Comparison of ENCODE assay signal across 13 mouse cellular contexts in the genomic region with DNA sequence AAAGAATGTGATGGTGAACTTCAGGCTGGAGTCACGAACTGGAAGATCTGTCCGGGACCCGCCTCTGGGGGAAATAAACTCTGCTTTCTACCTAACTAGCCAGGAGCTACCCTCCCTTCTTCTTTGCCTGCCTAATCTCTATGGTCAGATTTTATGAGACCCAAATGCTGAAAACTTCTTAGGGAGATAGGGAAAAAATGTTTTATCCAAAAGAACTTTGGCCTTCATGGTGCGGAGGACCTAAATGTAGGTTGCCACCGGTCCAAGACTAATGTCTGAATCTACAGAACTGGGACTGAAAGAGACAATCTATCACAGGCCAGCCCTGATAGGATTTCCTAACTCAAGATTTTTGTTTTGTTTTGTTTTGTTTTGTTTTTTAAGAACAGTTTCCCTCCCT. TPM values are rescaled to one million over a fixed set of nuclear protein-coding genes. Genes with fewer than 3 reads are reported as not detected.
DNase-seq lines count a peak whose midpoint lies in the region; ATAC-seq lines count a peak whose summit lies in the region.
"Had no signal": no experiment of that assay in that cellular context is flagged by ENCODE, and none has a peak within 500 bp of the region (broad histone marks: within the 10 kb centered on the region; RNA-seq: fewer than 3 reads in every experiment).

No protein-coding gene starts in this region.

- H3K4me3 ChIP-seq in brown adipose tissue, adult 24 weeks (ENCODE audit: insufficient read depth, low read depth, low read length) = peak overlapping the region; percentile 56; the same call in 1 of the 2 replicates
- peak overlapping the region; percentile 48; the same call in 1 of the 2 replicates for H3K4me3 ChIP-seq in hindbrain, embryonic 10.5 days
- H3K4me3 ChIP-seq in midbrain, embryonic 14.5 days (replicated peaks; ENCODE audit: low read depth, low read length) = peak overlapping the region; percentile 19
- no peak overlapping the region for H3K4me3 ChIP-seq in liver, embryonic 12.5 days
- H3K4me3 ChIP-seq: heart, adult 2 months; kidney, embryonic 15.5 days had no signal

- no peaks in the 10 kb centered on the region for H3K36me3 ChIP-seq in hindbrain, embryonic 10.5 days
- no peaks in the 10 kb centered on the region for H3K36me3 ChIP-seq in midbrain, embryonic 14.5 days (ENCODE audit: control insufficient read depth, insufficient read depth, low read length)
- no peaks in the 10 kb centered on the region for H3K36me3 ChIP-seq in liver, embryonic 12.5 days
- H3K36me3 ChIP-seq: kidney, embryonic 15.5 days had no signal

- H3K27me3 ChIP-seq in hindbrain, embryonic 10.5 days (ENCODE audit: insufficient read depth, poor library complexity, severe bottlenecking) = peaks cover 100% of the 10 kb centered on the region
- peaks cover 64% of the 10 kb centered on the region for H3K27me3 ChIP-seq in midbrain, embryonic 14.5 days (ENCODE audit: control insufficient read depth, insufficient read depth, low read length)
- peaks cover 73% of the 10 kb centered on the region for H3K27me3 ChIP-seq in liver, embryonic 12.5 days (replicated peaks)

- no peak overlapping the region for H3K27ac ChIP-seq in brown adipose tissue, adult 24 weeks (replicated peaks; ENCODE audit: low read depth, low read length)
- H3K27ac ChIP-seq in hindbrain, embryonic 10.5 days = peak overlapping the region; percentile 81; the same call in 1 of the 2 replicates
- H3K27ac ChIP-seq in midbrain, embryonic 14.5 days (replicated peaks; ENCODE audit: low read depth, low read length) = peak overlapping the region; percentile 70
- no peak overlapping the region for H3K27ac ChIP-seq in liver, embryonic 12.5 days
- H3K27ac ChIP-seq: heart, adult 2 months; kidney, embryonic 15.5 days had no signal

- H3K9ac ChIP-seq in midbrain, embryonic 14.5 days (replicated peaks; ENCODE audit: low read length) = no peak overlapping the region; the same call in 1 of the 2 replicates
- no peak overlapping the region for H3K9ac ChIP-seq in liver, embryonic 12.5 days
- H3K9ac ChIP-seq: kidney, embryonic 15.5 days had no signal

- peak; percentile 41 for DNase-seq in embryo, embryonic 11 days
- DNase-seq in hindbrain, embryonic 10.5 days (ENCODE audit: low spot score) = no peak
- peak; percentile 33 for DNase-seq in midbrain, embryonic 14.5 days
- no peak for DNase-seq in adrenal gland, adult (ENCODE audit: inconsistent age in 2 of 2, low spot score in 1 of 2)
- DNase-seq in thymus, postnatal 14 days = no peak
- DNase-seq: adrenal gland, adult 8-10 months; heart, adult 2 months; heart, postnatal 14 days had no signal

- no peak for ATAC-seq in midbrain, embryonic 14.5 days (ENCODE audit: low FRiP score, low TSS enrichment)
- ATAC-seq in liver, embryonic 12.5 days = no peak

- 4% methylated on average over 5 of the region's 5 CpGs for WGBS in hindbrain, embryonic 10.5 days
- WGBS in midbrain, embryonic 14.5 days = 7% methylated on average over 5 of the region's 5 CpGs
- 4% methylated on average over 5 of the region's 5 CpGs for WGBS in liver, embryonic 12.5 days (ENCODE audit: insufficient replicate concordance)

- peaks cover 2% of the 10 kb centered on the region; the same call in 1 of the 2 replicates for H3K4me1 ChIP-seq in brown adipose tissue, adult 24 weeks (ENCODE audit: control insufficient read depth, insufficient read depth, insufficient read length, low read length)
- peaks cover 46% of the 10 kb centered on the region for H3K4me1 ChIP-seq in hindbrain, embryonic 10.5 days (replicated peaks)
- peaks cover 6% of the 10 kb centered on the region; the same call in 1 of the 2 replicates for H3K4me1 ChIP-seq in midbrain, embryonic 14.5 days (ENCODE audit: control insufficient read depth, insufficient read depth, low read length)
- no peaks in the 10 kb centered on the region for H3K4me1 ChIP-seq in liver, embryonic 12.5 days

- H3K4me2 ChIP-seq in midbrain, embryonic 14.5 days (ENCODE audit: low read length) = peak overlapping the region; percentile 54
- no peak overlapping the region for H3K4me2 ChIP-seq in liver, embryonic 12.5 days
- H3K4me2 ChIP-seq: kidney, embryonic 15.5 days had no signal

- H3K9me3 ChIP-seq in hindbrain, embryonic 10.5 days = no peaks in the 10 kb centered on the region
- no peaks in the 10 kb centered on the region for H3K9me3 ChIP-seq in midbrain, embryonic 14.5 days (ENCODE audit: control insufficient read depth, low read length)
- no peaks in the 10 kb centered on the region for H3K9me3 ChIP-seq in liver, embryonic 12.5 days (replicated peaks)
- H3K9me3 ChIP-seq: kidney, embryonic 15.5 days had no signal

RNA-seq across cellular contexts. Expression of a gene that starts 10.9 kb away (rescaled TPM):
- polyA plus RNA-seq in brown adipose tissue, adult 24 weeks (2012; ENCODE audit: insufficient read depth, insufficient read length, missing spikeins) = 0.79 and 1.8 TPM in 2 replicates
- 16.9 and 19.8 TPM in 2 replicates for polyA plus RNA-seq in hindbrain, embryonic 10.5 days (2016; fragmentation: Nextera tagmentation; extraction: Ambion mirVana)
- polyA plus RNA-seq in midbrain, embryonic 14.5 days (2014; fragmentation: Nextera tagmentation; extraction: Ambion mirVana) = 32.4 and 49.1 TPM in 2 replicates
- not detected in 2 replicates for polyA plus RNA-seq in liver, embryonic 12.5 days (2016; fragmentation: Nextera tagmentation; extraction: Ambion mirVana)
- polyA plus RNA-seq: heart, adult 2 months; kidney, embryonic 15.5 days; liver, adult 2 months; urinary bladder, adult 2 months had no signal

RNA-seq across cellular contexts. Expression of a gene that starts 14.2 kb away (rescaled TPM):
- polyA plus RNA-seq in brown adipose tissue, adult 24 weeks (2012; ENCODE audit: insufficient read depth, insufficient read length, missing spikeins) = 3.2 and 4.1 TPM in 2 replicates
- polyA plus RNA-seq in hindbrain, embryonic 10.5 days (2016; fragmentation: Nextera tagmentation; extraction: Ambion mirVana) = 6.9 and 8.1 TPM in 2 replicates
- polyA plus RNA-seq in midbrain, embryonic 14.5 days (2014; fragmentation: Nextera tagmentation; extraction: Ambion mirVana) = 17.8 and 18.5 TPM in 2 replicates
- polyA plus RNA-seq in liver, embryonic 12.5 days (2016; fragmentation: Nextera tagmentation; extraction: Ambion mirVana) = not detected in 2 replicates
- polyA plus RNA-seq: kidney, embryonic 15.5 days; liver, adult 2 months had no signal

Comparison
In these comparisons a context has a peak if more than half of its experiments do, and no peak if none do; other contexts are left out.
1. H3K27ac ChIP-seq: peak in hindbrain, embryonic 10.5 days (single experiment) and midbrain, embryonic 14.5 days (single experiment); none in brown adipose tissue, adult 24 weeks (single experiment) and liver, embryonic 12.5 days (single experiment).
2. DNase-seq: peak in embryo, embryonic 11 days (single experiment) and midbrain, embryonic 14.5 days (single experiment); none in hindbrain, embryonic 10.5 days (single experiment), adrenal gland, adult (0 of 2) and thymus, postnatal 14 days (single experiment).